Mouse (Mus musculus) kidney, adult 2 months (tissue): Measurements from ENCODE around the gene Gm8024. TPM values are rescaled to one million over a fixed set of nuclear protein-coding genes. Genes with fewer than 3 reads are reported as not detected.
"Not testable (repeated sequence)": the region's sequence is repeated elsewhere in the genome, so short reads cannot be mapped to it uniquely, and the experiment has no call there.

Source experiments
- DNase-seq: peaks from one replicate; pipeline ENCODE4 v3.0.0; 2021
- H3K27ac ChIP-seq: fragments of 200-500 bp; 2 replicates; pipeline ENCODE4 v1.5.1; 2012; ENCODE audit warnings: low read depth, low read length, control low read depth, inconsistent platforms; ENCODE audit not compliant: insufficient read depth
- H3K27me3 ChIP-seq: fragments of 200-500 bp; replicated peaks from 2 replicates; pipeline ENCODE4 v1.6.1; 2012; ENCODE audit warnings: mild to moderate bottlenecking, moderate library complexity, low read length, inconsistent platforms; ENCODE audit not compliant: control insufficient read depth, insufficient read depth
- H3K36me3 ChIP-seq: fragments of 200-500 bp; 2 replicates; pipeline ENCODE4 v1.6.1; 2012; ENCODE audit warnings: mild to moderate bottlenecking, moderate library complexity, low read length, inconsistent platforms; ENCODE audit not compliant: control insufficient read depth, insufficient read depth
- H3K4me1 ChIP-seq: fragments of 200-500 bp; 2 replicates; pipeline ENCODE4 v1.6.1; 2011; ENCODE audit warnings: low read length; ENCODE audit not compliant: control insufficient read depth, insufficient read depth
- H3K4me3 ChIP-seq: fragments of 200-500 bp; 2 replicates; pipeline ENCODE4 v1.5.1; 2011; ENCODE audit warnings: mild to moderate bottlenecking, low read depth, low read length, control low read depth; ENCODE audit not compliant: insufficient read depth
- WGBS: fragments of 180-500 bp; shearing (Covaris S2); methylation state at CpG from one replicate; pipeline ENCODE4 v1.1.7; 2018; 5-methylcytosine and 5-hydroxymethylcytosine counted together
- polyA plus RNA-seq: library from polyadenylated mRNA; depleted of rRNA; stranded (reverse); fragments of >200 nt; gene quantifications from 2 replicates; pipeline ENCODE4 v1.2.3, GENCODE M21; 2012; rRNA removed

Gene Gm8024
- polyA plus RNA-seq: 0.19 and 0.22 TPM in 2 replicates

GRCm38 (mm10) chr14:42524182-42524581 lies at the start of gene Gm8024:
Gene Gm8024 (minus strand): TSS chr14:42524282.
- H3K4me1 ChIP-seq, H3K27ac ChIP-seq, H3K4me3 ChIP-seq, H3K36me3 ChIP-seq, DNase-seq, H3K27me3 ChIP-seq: not testable (repeated sequence)
- 96% methylated on average over 1 of the region's 3 CpGs for WGBS

GRCm38 (mm10) chr14:42543170-42543701 lies 19.2 kb upstream of the Gm8024 start:
- DNase-seq: peak; percentile 28

DNA sequence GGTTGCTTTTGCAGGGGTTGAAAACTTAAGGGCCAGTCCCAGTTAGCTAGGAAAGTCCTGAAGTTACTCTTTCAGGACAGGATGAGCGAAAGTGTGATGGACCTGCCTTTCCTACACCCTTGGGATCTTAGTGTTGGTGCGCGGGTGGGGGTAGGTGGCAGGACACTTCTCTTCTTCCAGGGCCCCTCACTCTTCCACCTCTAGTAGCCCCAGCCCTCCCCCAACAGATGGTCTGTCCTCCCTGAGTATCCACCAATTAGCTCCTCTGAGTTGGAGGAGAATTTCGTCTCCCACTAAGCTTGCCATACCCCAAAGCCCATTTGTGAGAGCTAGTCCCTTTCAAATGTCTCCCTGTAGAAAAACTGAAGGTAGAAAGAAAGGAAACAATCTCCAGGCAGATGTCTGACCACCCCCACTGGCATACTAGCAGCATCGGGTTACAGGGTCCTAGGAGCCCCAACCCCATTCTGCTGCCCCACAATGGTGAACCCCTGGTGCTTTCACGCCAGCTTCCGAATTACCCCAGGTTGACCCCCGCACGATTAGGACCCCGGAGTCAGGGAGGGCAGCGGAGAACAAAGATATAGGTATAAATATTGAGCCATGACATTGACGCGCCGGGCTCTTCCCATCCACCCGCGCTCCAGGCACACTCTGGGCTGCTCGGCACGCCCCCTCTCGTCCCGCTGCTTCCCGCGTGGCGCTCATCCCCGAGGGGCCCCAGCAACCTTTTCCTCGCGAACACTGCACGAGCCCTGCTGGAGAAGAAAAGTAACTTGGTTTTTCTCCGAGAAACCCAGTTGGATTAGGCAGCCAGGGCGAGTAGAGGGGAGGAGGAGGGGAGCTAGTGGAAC lies 18.5 kb upstream of the Gm8024 start:
- not testable (repeated sequence) for H3K4me3 ChIP-seq, H3K4me1 ChIP-seq, H3K36me3 ChIP-seq, H3K27me3 ChIP-seq, DNase-seq, H3K27ac ChIP-seq
- WGBS: 24% methylated on average over 23 of the region's 29 CpGs

More at GRCm38 (mm10) chr14:42543170-42543701, 19.2 kb upstream of the Gm8024 start:
- H3K27me3 ChIP-seq, H3K4me1 ChIP-seq, H3K4me3 ChIP-seq, H3K36me3 ChIP-seq, H3K27ac ChIP-seq: not testable (repeated sequence)
- WGBS: 20% methylated on average over 27 of the region's 31 CpGs

GRCm38 (mm10) chr14:42502249-42502648 lies 21.8 kb downstream of the Gm8024 start, which contains the start of gene Gm8020:
Gene Gm8020 (minus strand): TSS chr14:42502349.
- WGBS: 93% methylated on average over 2 of the region's 3 CpGs
- not testable (repeated sequence) for H3K27ac ChIP-seq, H3K4me1 ChIP-seq, H3K36me3 ChIP-seq, H3K4me3 ChIP-seq, DNase-seq, H3K27me3 ChIP-seq

Other genes starting within 250 kb of the Gm8024 start
- not detected in 2 replicates for gene Gm9611, start 226.9 kb downstream of the Gm8024 start, polyA plus RNA-seq
- gene Gm7995, start 214.1 kb downstream of the Gm8024 start, polyA plus RNA-seq: not detected in 2 replicates
- gene Gm8005, start 84.6 kb downstream of the Gm8024 start, polyA plus RNA-seq: not detected in 2 replicates
- gene Gm8011, start 60.4 kb downstream of the Gm8024 start, polyA plus RNA-seq: not detected in 2 replicates
- not detected in 2 replicates for gene Gm8020, start 21.9 kb downstream of the Gm8024 start, polyA plus RNA-seq
- not detected in 2 replicates for gene Gm17124, start 75.6 kb upstream of the Gm8024 start, polyA plus RNA-seq
- gene Gm3633, start 117.6 kb upstream of the Gm8024 start, polyA plus RNA-seq: not detected in 2 replicates
- gene Gm10378, start 131.7 kb upstream of the Gm8024 start, polyA plus RNA-seq: not detected in 2 replicates
- not detected in 2 replicates for gene Gm3015, start 244.5 kb upstream of the Gm8024 start, polyA plus RNA-seq